Mouse (Mus musculus): ENCODE results near the gene Bbs12.

GRCm38 (mm10) chr3:37280871-37281270, 31.5 kb upstream of the Bbs12 start:
- TF ChIP-seq CTCF (conservative IDR thresholded peaks at IDR 0.05; ENCODE audit: insufficient read depth, insufficient read length, low read depth, low read length) = no peak
- TF ChIP-seq POLR2A (IDR thresholded peaks at IDR 0.05; ENCODE audit: low read depth, low read length) = no peak

Measured in kidney, adult 2 months (tissue).